Mouse (Mus musculus) heart, adult 18-20 months (tissue): ENCODE data around the gene Crym. TPM values are rescaled to one million over a fixed set of nuclear protein-coding genes. Genes with fewer than 3 reads are reported as not detected.

Experiments used
- DNase-seq, 2 experiments: peaks; one replicate each; pipeline ENCODE4 v3.0.0; 2021 to 2022; ENCODE audit warnings: mixed read lengths in 1 of 2
- long read RNA-seq, 2 experiments: library from polyadenylated mRNA; stranded (forward); transcript quantifications; one replicate each; pipeline ENCODE4 v2.0.0; 2021
- total RNA-seq, 2 experiments: library from RNA; stranded (reverse); gene quantifications; 2 replicates each; pipeline ENCODE4 v1.2.3; 2021

Crym gene
- 1 to 10 TPM in 1 of 2 experiments, under 1 TPM in 1; 0.35 to 1.1 TPM for total RNA-seq
- long read RNA-seq, experiment 1, result 0 reads
- long read RNA-seq, experiment 2, result 0 reads

- peak in 1 of 2 experiments; percentile 2 for DNase-seq
These were observed at the start of gene Crym for GRCm38 (mm10) chr7:120201771-120202170. Gene Crym (minus strand): TSS chr7:120202111.

DNA sequence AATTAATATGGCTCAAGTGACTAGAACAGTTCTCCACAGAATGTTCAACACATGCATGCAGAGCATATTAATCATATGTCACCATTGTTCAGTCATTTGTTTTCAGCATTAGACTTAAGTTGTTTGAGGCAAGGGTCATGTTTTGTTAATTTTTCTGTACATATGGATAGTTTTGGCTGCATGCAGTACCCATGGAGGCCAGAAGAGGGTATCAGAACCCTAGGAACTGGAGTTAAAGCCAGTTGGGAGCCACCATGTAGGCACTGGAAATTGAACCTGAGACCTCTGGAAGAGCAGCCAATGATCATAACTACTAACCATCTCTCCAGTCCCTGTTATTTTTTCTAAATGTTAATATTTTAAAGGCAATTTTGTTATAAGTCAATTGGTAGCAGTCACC is 39.2 kb upstream of the Crym start:
- no peak for DNase-seq

- no peak for DNase-seq
These were observed 26.6 kb upstream of the Crym start for GRCm38 (mm10) chr7:120228541-120228940.

- peak; percentile 9 to 15 for DNase-seq
These were observed 4.1 kb upstream of the Crym start for GRCm38 (mm10) chr7:120205989-120206388.

- DNase-seq, result peak; percentile 75 to 88
These were observed 1.9 kb upstream of the Crym start, which contains the start of gene Abca14 for GRCm38 (mm10) chr7:120203789-120204188. Gene Abca14 (plus strand): TSS chr7:120203961.

- DNase-seq, result peak; percentile 19 to 34
These were observed 623 bp downstream of the Crym start for GRCm38 (mm10) chr7:120201231-120201744.

- DNase-seq, result no peak
These were observed 6.7 kb downstream of the Crym start for GRCm38 (mm10) chr7:120195207-120195606.

DNA sequence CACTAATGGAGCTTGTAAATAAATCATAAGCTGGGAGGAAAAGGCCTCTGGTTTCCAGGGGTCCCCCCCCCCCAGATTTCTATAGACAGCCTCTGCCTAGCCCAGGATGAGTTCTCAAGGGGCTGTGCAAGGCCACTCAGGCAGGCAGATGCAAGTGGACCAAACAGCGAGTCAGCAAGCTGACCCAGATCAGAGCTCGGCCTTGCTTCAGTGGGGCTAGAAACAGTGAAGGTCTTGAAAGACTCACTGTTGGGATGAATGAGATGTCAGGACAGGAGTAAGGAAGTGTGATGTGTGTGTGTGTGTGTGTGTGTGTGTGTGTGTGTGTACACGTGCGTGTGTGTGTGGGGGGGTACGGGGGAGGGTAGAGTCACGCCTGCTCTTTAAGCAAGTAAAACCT is 9.1 kb downstream of the Crym start:
- no peak for DNase-seq

DNA sequence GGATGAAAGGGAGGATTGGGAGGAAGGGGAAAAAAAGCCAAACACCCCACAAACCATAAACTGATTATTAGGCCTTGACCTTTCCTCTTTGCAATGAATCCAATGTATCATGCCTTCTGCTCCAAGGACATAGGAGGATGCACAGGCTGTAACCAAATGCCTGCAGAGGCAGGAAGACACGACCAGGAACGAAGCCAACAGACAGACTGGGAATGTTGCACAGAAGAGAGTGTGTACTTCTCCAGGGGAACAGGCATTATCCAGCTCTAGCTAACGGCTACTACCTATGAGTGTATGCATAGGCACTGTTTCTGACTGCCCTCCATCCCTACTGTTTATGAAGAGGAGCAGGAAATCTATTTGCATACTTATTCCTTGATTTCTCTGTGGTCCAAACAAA is 9.7 kb downstream of the Crym start:
- DNase-seq, result no peak

DNA sequence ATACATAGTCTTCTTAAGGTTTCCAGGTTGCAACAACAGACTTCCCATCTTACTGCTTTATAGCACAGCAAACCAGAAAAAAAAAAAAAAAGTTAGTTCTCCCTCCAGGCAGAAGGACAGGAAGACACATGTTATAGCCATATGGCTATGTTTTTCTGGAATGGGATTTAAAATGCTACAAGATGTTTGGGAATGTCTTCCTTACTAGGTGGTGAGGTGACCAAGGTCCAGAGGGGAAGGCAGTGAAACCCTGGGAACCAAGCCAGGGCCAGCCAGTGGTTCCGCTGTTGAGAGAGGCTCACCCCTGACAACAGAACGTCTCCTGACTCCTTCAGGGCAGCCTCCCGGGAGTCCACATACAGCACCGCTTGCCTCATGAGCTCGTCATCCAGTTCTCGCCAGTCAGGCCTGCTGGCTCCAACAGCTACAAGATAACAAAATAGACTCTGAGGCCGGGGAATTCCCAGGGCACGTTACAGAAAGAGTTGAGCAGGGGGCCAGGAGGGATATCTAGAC is 11.7 kb downstream of the Crym start:
- no peak for DNase-seq

- no peak for DNase-seq
These were observed 12.4 kb downstream of the Crym start for GRCm38 (mm10) chr7:120189369-120190149.

DNA sequence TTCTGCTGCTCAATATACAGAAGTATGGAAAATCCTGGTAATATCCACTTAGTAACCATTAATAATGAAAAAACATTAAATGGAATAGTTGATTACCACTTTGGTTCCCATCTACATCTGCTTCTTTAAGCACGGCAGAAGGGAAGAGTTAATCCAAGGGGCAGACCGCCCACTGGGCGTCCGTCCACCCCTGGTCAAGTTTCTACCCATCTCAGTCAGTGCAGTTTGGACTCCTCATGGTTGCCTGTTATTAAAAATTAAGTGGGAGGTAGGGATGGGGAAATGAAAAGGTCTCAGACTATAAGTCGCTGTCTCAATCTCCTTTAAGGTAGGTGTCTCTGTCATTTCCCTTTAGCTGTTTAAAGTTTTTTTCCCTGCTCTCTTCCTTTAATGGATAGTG is 13.0 kb downstream of the Crym start:
- no peak for DNase-seq

GRCm38 (mm10) chr7:120182891-120183290 is 19.0 kb downstream of the Crym start:
- DNase-seq, result no peak

GRCm38 (mm10) chr7:120181401-120182230 is 20.3 kb downstream of the Crym start:
- no peak for DNase-seq

DNA sequence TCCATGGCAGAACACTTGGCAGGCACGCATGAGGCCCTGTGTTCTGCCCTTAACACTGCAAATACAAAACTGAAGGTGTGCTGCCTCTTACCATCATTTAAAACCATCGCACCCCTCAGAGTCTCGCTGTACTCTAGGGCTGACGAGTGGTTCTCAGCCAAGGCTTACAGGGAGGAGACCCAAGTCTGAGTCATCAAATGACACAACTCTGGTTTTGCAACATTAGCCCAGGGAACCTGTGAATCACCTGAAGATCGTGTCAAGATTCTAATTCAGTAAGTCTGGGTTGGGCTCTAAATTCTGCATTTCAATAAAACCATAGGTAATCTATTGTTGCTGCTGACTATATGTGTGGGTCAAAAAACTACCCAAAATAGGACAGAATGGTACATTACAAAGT is 21.4 kb downstream of the Crym start:
- no peak for DNase-seq

GRCm38 (mm10) chr7:120178935-120179334 is 23.0 kb downstream of the Crym start:
- no peak for DNase-seq

GRCm38 (mm10) chr7:120177611-120178010 is 24.3 kb downstream of the Crym start:
- no peak for DNase-seq

DNA sequence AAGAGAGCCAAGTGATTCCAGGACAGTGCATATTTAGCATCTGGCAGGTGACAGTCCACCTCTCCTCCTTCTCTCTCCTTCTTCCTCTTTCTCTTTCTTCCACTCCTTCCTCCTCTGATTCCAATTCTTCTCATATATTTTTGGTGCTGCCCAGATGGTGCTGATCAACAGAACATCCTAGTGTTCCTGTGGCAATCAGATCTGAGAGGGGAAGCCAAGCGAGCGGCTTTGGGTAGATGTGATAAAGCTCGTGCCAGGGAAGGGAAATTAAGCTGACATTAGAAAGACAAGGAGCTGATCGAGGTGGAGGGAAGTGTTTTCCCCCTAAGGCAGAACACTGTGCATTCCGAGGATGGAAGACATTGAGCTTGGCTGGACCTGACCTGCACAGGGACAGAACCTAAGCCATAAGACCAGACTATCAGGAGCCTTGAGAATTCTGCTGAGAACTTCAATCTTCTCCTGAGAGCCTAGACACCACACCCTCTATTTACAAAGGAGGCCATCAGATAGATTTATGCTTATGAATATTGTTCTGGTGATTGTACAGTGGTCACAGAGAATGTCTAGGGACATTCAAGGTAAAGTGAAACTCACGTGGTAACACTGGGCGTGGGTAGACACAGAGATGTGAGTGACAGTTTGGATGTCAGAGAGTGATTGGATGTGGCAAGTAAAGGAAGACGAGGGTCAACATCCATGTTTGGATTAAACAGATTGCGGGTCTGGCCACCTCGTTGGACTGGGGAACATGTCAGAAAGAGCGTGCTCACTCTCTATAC is 27.0 kb downstream of the Crym start:
- DNase-seq, result no peak

DNA sequence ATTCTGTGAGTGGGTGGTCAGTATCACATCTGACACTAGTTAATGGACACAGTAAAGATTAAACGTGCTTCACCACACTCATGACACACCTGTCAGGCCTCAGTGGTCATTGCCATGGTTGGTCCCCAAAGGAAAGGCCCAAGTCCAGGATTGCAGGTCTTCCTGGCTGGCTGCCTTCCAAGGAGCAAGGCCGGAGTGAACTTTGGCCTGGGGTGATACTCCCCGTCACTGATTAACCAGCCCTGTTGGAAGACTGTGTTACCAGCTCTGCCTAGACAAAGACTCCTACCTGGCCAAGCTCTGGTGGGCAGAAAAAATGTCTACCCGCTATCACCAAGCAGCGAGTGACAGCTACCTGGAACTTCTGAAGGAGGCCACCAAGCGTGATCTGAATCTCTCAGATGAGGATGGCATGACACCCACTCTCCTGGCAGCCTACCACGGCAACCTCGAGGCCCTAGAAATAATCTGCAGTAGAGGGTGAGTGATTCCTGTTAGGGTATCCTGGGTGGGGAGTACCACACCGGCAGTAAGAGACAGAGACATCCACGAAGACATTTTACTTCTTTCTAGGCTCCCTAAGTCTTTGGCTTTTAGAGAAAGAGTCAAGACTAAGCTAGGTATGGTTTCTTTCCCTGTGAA is 28.2 kb downstream of the Crym start, which contains the start of gene Anks4b:
Gene Anks4b, plus strand, starts transcription at position 256 of the 642 bp plus-strand sequence.
- no peak for DNase-seq

DNA sequence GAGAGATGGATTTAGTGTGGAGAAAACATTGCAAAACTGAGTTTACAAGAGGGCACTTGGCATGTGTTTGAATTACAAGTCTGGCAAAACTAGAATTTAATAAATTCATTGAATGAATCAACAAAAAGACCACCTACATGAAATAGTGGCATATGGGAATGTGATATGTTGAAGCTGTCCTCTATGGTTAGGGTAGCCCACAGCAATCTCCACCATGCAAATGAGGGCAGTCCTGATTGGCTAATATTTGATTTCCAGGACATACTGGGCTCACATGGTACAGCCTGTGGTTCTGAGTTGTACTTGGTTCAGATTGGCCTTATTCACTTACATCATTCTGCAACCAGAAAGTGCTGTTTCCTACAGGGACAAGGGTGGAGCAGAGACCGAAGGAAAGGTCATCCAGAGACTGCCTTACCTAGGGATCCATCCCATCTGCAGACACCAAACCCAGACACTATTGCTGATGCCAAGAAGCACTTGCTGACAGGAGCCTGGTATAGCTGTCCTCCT is 29.7 kb downstream of the Crym start:
- DNase-seq, result no peak
